Mouse (Mus musculus) lung, adult 18-20 months (tissue): ENCODE results near the gene Ndufs4.

Experiments
- DNase-seq, 2 experiments: peaks; one replicate each; pipeline ENCODE4 v3.0.0; 2022; ENCODE audit warnings: mixed read lengths in 2 of 2

Gene Ndufs4

GRCm38 (mm10) chr13:114388211-114388965 is at the start of gene Ndufs4:
Gene Ndufs4 (minus strand): TSS chr13:114388258.
- DNase-seq = no peak

- no peak for DNase-seq
Observed at GRCm38 (mm10) chr13:114432491-114432890, 44.4 kb upstream of the Ndufs4 start.

- DNase-seq = no peak
Observed at GRCm38 (mm10) chr13:114425230-114425629, 37.2 kb upstream of the Ndufs4 start.

GRCm38 (mm10) chr13:114420235-114420634 is 32.2 kb upstream of the Ndufs4 start:
- no peak for DNase-seq

GRCm38 (mm10) chr13:114419364-114419763 is 31.3 kb upstream of the Ndufs4 start:
- no peak for DNase-seq

GRCm38 (mm10) chr13:114412326-114412725 is 24.3 kb upstream of the Ndufs4 start:
- no peak for DNase-seq

GRCm38 (mm10) chr13:114406866-114407265 is 18.8 kb upstream of the Ndufs4 start:
- DNase-seq = no peak

- DNase-seq = no peak
Observed at GRCm38 (mm10) chr13:114406424-114406823, 18.4 kb upstream of the Ndufs4 start.

GRCm38 (mm10) chr13:114405100-114405715 is 17.1 kb upstream of the Ndufs4 start:
- DNase-seq = peak; percentile 8 to 14

- no peak for DNase-seq
Observed at GRCm38 (mm10) chr13:114398906-114399305, 10.8 kb upstream of the Ndufs4 start.

- DNase-seq = no peak
Observed at GRCm38 (mm10) chr13:114397281-114397680, 9.2 kb upstream of the Ndufs4 start.

GRCm38 (mm10) chr13:114396863-114397262 is 8.8 kb upstream of the Ndufs4 start:
- no peak for DNase-seq

GRCm38 (mm10) chr13:114394784-114395183 is 6.7 kb upstream of the Ndufs4 start:
- DNase-seq = no peak

GRCm38 (mm10) chr13:114392501-114392900 is 4.4 kb upstream of the Ndufs4 start:
- no peak for DNase-seq

GRCm38 (mm10) chr13:114387521-114388171 is 412 bp downstream of the Ndufs4 start:
- peak; percentile 91 to 92 for DNase-seq

- DNase-seq = no peak
Observed at GRCm38 (mm10) chr13:114387074-114387487, 977 bp downstream of the Ndufs4 start.

- no peak for DNase-seq
Observed at GRCm38 (mm10) chr13:114376511-114376910, 11.5 kb downstream of the Ndufs4 start.

GRCm38 (mm10) chr13:114362086-114362485 is 26.0 kb downstream of the Ndufs4 start:
- DNase-seq = no peak

- DNase-seq = no peak
Observed at GRCm38 (mm10) chr13:114351321-114351946, 36.6 kb downstream of the Ndufs4 start.

GRCm38 (mm10) chr13:114344979-114345712 is 42.9 kb downstream of the Ndufs4 start:
- no peak for DNase-seq

- DNase-seq = no peak
Observed at GRCm38 (mm10) chr13:114344220-114344973, 43.7 kb downstream of the Ndufs4 start.

GRCm38 (mm10) chr13:114343001-114343400 is 45.1 kb downstream of the Ndufs4 start:
- no peak for DNase-seq
